Mouse (Mus musculus) gastrocnemius, postnatal 25 days (tissue): ENCODE measurements around the gene Tsc1. TPM values are rescaled to one million over a fixed set of nuclear protein-coding genes. Genes with fewer than 3 reads are reported as not detected.
A peak's percentile ranks its signal among the peaks of the same experiment; 100 is the strongest.

Experiments used
- DNase-seq: peaks from one replicate; pipeline ENCODE4 v3.0.0; 2022
- total RNA-seq, 2 experiments: library from RNA; stranded (reverse); gene quantifications; 1 replicate in 1 of 2; 2 replicates in 1 of 2; pipeline ENCODE4 v1.2.3; 2021

Tsc1 gene
- total RNA-seq, 2 experiments from 2014 or later: 26.9 to 32.5 TPM

- DNase-seq: no peak
Measured at GRCm38 (mm10) chr2:28650526-28650925, 9.5 kb downstream of the Tsc1 start.

- no peak for DNase-seq
Measured at GRCm38 (mm10) chr2:28653351-28653750, 12.3 kb downstream of the Tsc1 start.

GRCm38 (mm10) chr2:28654295-28654694 is 13.3 kb downstream of the Tsc1 start:
- DNase-seq: no peak

- no peak for DNase-seq
Measured at GRCm38 (mm10) chr2:28656216-28656615, 15.2 kb downstream of the Tsc1 start.

GRCm38 (mm10) chr2:28662891-28663290 is 21.9 kb downstream of the Tsc1 start:
- no peak for DNase-seq

GRCm38 (mm10) chr2:28665818-28666217 is 24.8 kb downstream of the Tsc1 start:
- DNase-seq: no peak

GRCm38 (mm10) chr2:28671438-28671837 is 30.4 kb downstream of the Tsc1 start:
- no peak for DNase-seq

- DNase-seq: no peak
Measured at GRCm38 (mm10) chr2:28676005-28676404, 35.0 kb downstream of the Tsc1 start.

- DNase-seq: no peak
Measured at GRCm38 (mm10) chr2:28680710-28681109, 39.7 kb downstream of the Tsc1 start.

- peak; percentile 28 for DNase-seq
Measured at GRCm38 (mm10) chr2:28681718-28682117, 40.7 kb downstream of the Tsc1 start.

- DNase-seq: no peak
Measured at GRCm38 (mm10) chr2:28685895-28686294, 44.9 kb downstream of the Tsc1 start.

- DNase-seq: no peak
Measured at GRCm38 (mm10) chr2:28688431-28688830, 47.4 kb downstream of the Tsc1 start.

GRCm38 (mm10) chr2:28692692-28693091 is 51.7 kb downstream of the Tsc1 start:
- no peak for DNase-seq

- DNase-seq: no peak
Measured at GRCm38 (mm10) chr2:28698566-28698965, 57.5 kb downstream of the Tsc1 start.

GRCm38 (mm10) chr2:28699361-28700335 is 58.6 kb downstream of the Tsc1 start, which contains the start of the genes Spaca9 and Ak8:
Gene Spaca9 (minus strand): TSS chr2:28699727.
Gene Ak8 (plus strand): TSS chr2:28700164.
- peak; percentile 63 for DNase-seq

- DNase-seq: no peak
Measured at GRCm38 (mm10) chr2:28701646-28702262, 60.7 kb downstream of the Tsc1 start.

GRCm38 (mm10) chr2:28706106-28706636 is 65.1 kb downstream of the Tsc1 start:
- no peak for DNase-seq

- no peak for DNase-seq
Measured at GRCm38 (mm10) chr2:28706787-28707186, 65.8 kb downstream of the Tsc1 start.

- DNase-seq: no peak
Measured at GRCm38 (mm10) chr2:28713036-28713435, 72.0 kb downstream of the Tsc1 start.

- no peak for DNase-seq
Measured at GRCm38 (mm10) chr2:28722419-28722818, 81.4 kb downstream of the Tsc1 start.

GRCm38 (mm10) chr2:28723912-28724311 is 82.9 kb downstream of the Tsc1 start:
- DNase-seq: no peak

- DNase-seq: no peak
Measured at GRCm38 (mm10) chr2:28727786-28728404, 86.9 kb downstream of the Tsc1 start.

GRCm38 (mm10) chr2:28730676-28731075 is 89.6 kb downstream of the Tsc1 start:
- no peak for DNase-seq
